Mouse (Mus musculus) hindbrain, embryonic 11.5 days (tissue): ENCODE measurements around the gene Aff3. TPM values are rescaled to one million over a fixed set of nuclear protein-coding genes. Genes with fewer than 3 reads are reported as not detected.

Source experiments
- ATAC-seq: fragments of 200-750 bp; cut with Nextera tagmentation; 2 replicates; pipeline ENCODE4 v1.8.0; 2017; ENCODE audit warnings: mild to moderate bottlenecking, moderate TSS enrichment, moderate library complexity; ENCODE audit not compliant: low FRiP score
- DNase-seq: peaks from one replicate; pipeline ENCODE4 v3.0.0-alpha.2; 2015; ENCODE audit warnings: low spot score
- H3K27ac ChIP-seq: fragments of 300-500 bp; sonication (generic); 2 replicates; pipeline ENCODE4 v1.5.1; 2014; ENCODE audit warnings: mild to moderate bottlenecking, low read depth, low read length
- H3K27me3 ChIP-seq: fragments of 300-500 bp; sonication (generic); 2 replicates; pipeline ENCODE4 v1.6.1; 2014; ENCODE audit warnings: mild to moderate bottlenecking, low read length, moderate library complexity, mixed read lengths; ENCODE audit not compliant: control insufficient read depth, insufficient read depth
- H3K36me3 ChIP-seq: fragments of 300-500 bp; sonication (generic); 2 replicates; pipeline ENCODE4 v1.6.1; 2014; ENCODE audit warnings: mild to moderate bottlenecking, low read length, moderate library complexity, mixed read lengths; ENCODE audit not compliant: control insufficient read depth, insufficient read depth
- H3K4me1 ChIP-seq: fragments of 300-500 bp; sonication (generic); replicated peaks from 2 replicates; pipeline ENCODE4 v1.6.1; 2014; ENCODE audit warnings: low read length, mixed read lengths; ENCODE audit not compliant: control insufficient read depth, insufficient read depth
- H3K4me2 ChIP-seq: fragments of 300-500 bp; sonication (generic); replicated peaks from 2 replicates; pipeline ENCODE4 v1.6.1; 2014; ENCODE audit warnings: mild to moderate bottlenecking, low read depth, low read length
- H3K4me3 ChIP-seq: fragments of 300-500 bp; sonication (generic); 2 replicates; pipeline ENCODE4 v1.5.1; 2014; ENCODE audit warnings: low read depth, low read length
- H3K9ac ChIP-seq: fragments of 300-500 bp; sonication (generic); 2 replicates; pipeline ENCODE4 v1.6.1; 2014; ENCODE audit warnings: low read depth, low read length
- H3K9me3 ChIP-seq: fragments of 300-500 bp; sonication (generic); 2 replicates; pipeline ENCODE4 v1.6.1; 2016; ENCODE audit warnings: low read length; ENCODE audit not compliant: control insufficient read depth
- WGBS: fragments of 180-500 bp; shearing (Covaris S2); extraction: QIAGEN DNeasy Blood & Tissue Kit; methylation state at CpG from one replicate; pipeline ENCODE4 v1.1.7; 2014; 5-methylcytosine and 5-hydroxymethylcytosine counted together
- polyA plus RNA-seq: library from polyadenylated mRNA; unstranded; fragments of >200 nt; fragmentation: Nextera tagmentation; extraction: Ambion mirVana; gene quantifications from 2 replicates; pipeline ENCODE4 v1.2.1, GENCODE M21; 2014

Gene Aff3
- polyA plus RNA-seq, 1 experiment from 2014 or later = 19.7 TPM

GRCm38 (mm10) chr1:38401856-38402255 is 262.9 kb downstream of the Aff3 start:
- Histone ChIP-seq H3K4me2 (no peak overlapping the region), H3K27ac (peak overlapping the region; percentile 13; the same call in 1 of the 2 replicates), H3K36me3 (no peaks in the 10 kb centered on the region), H3K4me3 (no peak overlapping the region), H3K9me3 (no peaks in the 10 kb centered on the region), H3K4me1 (peaks cover 5% of the 10 kb centered on the region; the same call in 1 of the 2 replicates), H3K27me3 (no peaks in the 10 kb centered on the region), H3K9ac (no peak overlapping the region)
- ATAC-seq = peak; percentile 43; the same call in 1 of the 2 replicates
- DNase-seq = no peak
- 41% methylated on average over 4 of the region's 4 CpGs for WGBS

- Histone ChIP-seq H3K9ac (no peak overlapping the region), H3K4me1 (peaks cover 10% of the 10 kb centered on the region; the same call in 1 of the 2 replicates), H3K4me3 (no peak overlapping the region), H3K9me3 (no peaks in the 10 kb centered on the region), H3K27me3 (no peaks in the 10 kb centered on the region), H3K27ac (no peak overlapping the region), H3K36me3 (no peaks in the 10 kb centered on the region), H3K4me2 (no peak overlapping the region)
- WGBS = 83% methylated on average over 10 of the region's 10 CpGs
- ATAC-seq (no peak), DNase-seq (no peak)
Observed at GRCm38 (mm10) chr1:38399269-38399668, 265.5 kb downstream of the Aff3 start.

- no peak for ATAC-seq
- Histone ChIP-seq H3K4me3 (no peak overlapping the region), H3K27ac (no peak overlapping the region), H3K9me3 (no peaks in the 10 kb centered on the region), H3K27me3 (no peaks in the 10 kb centered on the region), H3K4me1 (peaks cover 13% of the 10 kb centered on the region; the same call in 1 of the 2 replicates), H3K9ac (no peak overlapping the region), H3K36me3 (no peaks in the 10 kb centered on the region), H3K4me2 (no peak overlapping the region)
- 63% methylated on average over 5 of the region's 5 CpGs for WGBS
- DNase-seq = no peak
Observed at GRCm38 (mm10) chr1:38398566-38398965, 266.2 kb downstream of the Aff3 start.

DNA sequence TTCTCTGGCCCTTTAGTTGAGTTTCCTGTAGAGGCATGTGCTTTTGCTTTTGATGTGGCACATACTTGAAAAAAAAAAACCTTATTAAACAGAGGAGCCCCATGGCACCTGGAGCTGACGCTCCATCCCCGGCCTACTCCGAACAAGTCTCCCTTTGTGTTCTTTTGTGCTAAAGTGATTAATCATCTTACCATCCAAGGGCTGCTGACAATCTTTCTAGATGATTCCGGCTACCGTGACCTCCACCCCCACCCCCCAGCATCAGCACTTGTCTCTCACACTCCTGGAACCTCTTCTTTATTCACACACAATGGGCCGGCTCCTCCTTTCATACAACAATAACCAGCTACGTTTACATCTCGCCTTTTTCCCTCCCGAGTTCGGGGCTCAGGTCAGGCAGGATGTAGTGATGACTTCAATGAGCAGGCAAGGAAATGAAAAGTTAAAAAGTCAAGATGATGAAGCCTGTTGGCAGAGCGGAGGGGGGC is 269.5 kb downstream of the Aff3 start:
- DNase-seq = peak; percentile 57
- WGBS = 15% methylated on average over 11 of the region's 11 CpGs
- no peak for ATAC-seq
- no peak overlapping the region for H3K9ac ChIP-seq
- H3K27ac ChIP-seq = peak overlapping the region; percentile 66
- H3K9me3 ChIP-seq = no peaks in the 10 kb centered on the region
- no peaks in the 10 kb centered on the region for H3K27me3 ChIP-seq
- no peak overlapping the region for H3K4me3 ChIP-seq
- H3K4me2 ChIP-seq = no peak overlapping the region
- H3K4me1 ChIP-seq = peaks cover 11% of the 10 kb centered on the region
- H3K36me3 ChIP-seq = no peaks in the 10 kb centered on the region

DNA sequence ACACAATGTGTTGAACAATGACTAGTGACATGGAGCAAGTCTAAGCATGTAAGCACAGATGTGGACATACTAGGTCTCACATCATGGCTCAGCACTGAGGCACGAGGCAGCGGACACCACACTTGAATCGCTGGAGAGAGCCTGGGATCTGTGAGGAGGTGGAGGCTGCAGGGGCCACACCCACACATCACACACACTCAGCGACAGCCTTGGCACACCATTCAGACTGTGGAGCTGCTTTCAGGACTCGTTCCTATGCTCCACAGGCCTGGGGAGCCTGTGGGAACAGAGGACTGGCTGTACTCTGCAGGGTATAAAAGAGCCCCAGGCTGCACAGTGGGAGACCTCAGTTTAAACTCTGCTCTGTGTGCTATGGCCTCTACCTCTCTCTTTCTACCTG is 270.3 kb downstream of the Aff3 start:
- Histone ChIP-seq H3K4me1 (peaks cover 11% of the 10 kb centered on the region), H3K9ac (no peak overlapping the region)
- peak; percentile 33 for ATAC-seq

GRCm38 (mm10) chr1:38393516-38393915 is 271.2 kb downstream of the Aff3 start:
- Histone ChIP-seq H3K9ac (no peak overlapping the region), H3K9me3 (no peaks in the 10 kb centered on the region), H3K4me2 (no peak overlapping the region), H3K27ac (0 out of 2 replicates have a peak overlapping the region, but pooled peaks have one; percentile 24), H3K4me1 (peaks cover 11% of the 10 kb centered on the region), H3K27me3 (no peaks in the 10 kb centered on the region), H3K36me3 (no peaks in the 10 kb centered on the region), H3K4me3 (no peak overlapping the region)
- WGBS = 35% methylated on average over 6 of the region's 6 CpGs
- DNase-seq (no peak), ATAC-seq (0 out of 2 replicates have a peak, but pooled peaks have one; percentile 17)

More for the DNA sequence above, 270.3 kb downstream of the Aff3 start:
- no peaks in the 10 kb centered on the region for H3K27me3 ChIP-seq
- WGBS = 16% methylated on average over 5 of the region's 5 CpGs
- H3K36me3 ChIP-seq = no peaks in the 10 kb centered on the region
- peak overlapping the region; percentile 66 for H3K27ac ChIP-seq
- H3K9me3 ChIP-seq = no peaks in the 10 kb centered on the region
- no peak overlapping the region for H3K4me3 ChIP-seq
- H3K4me2 ChIP-seq = no peak overlapping the region
- peak; percentile 41 for DNase-seq

GRCm38 (mm10) chr1:38392928-38393327 is 271.8 kb downstream of the Aff3 start:
- H3K9ac ChIP-seq = no peak overlapping the region
- peaks cover 11% of the 10 kb centered on the region for H3K4me1 ChIP-seq
- no peak overlapping the region for H3K4me2 ChIP-seq
- 41% methylated on average over 2 of the region's 2 CpGs for WGBS
- H3K27ac ChIP-seq = no peak overlapping the region
- no peak overlapping the region for H3K4me3 ChIP-seq
- no peaks in the 10 kb centered on the region for H3K9me3 ChIP-seq
- H3K36me3 ChIP-seq = no peaks in the 10 kb centered on the region
- DNase-seq = peak; percentile 81
- H3K27me3 ChIP-seq = no peaks in the 10 kb centered on the region
- ATAC-seq = no peak

- ATAC-seq = no peak
- WGBS = 81% methylated on average over 7 of the region's 7 CpGs
- no peaks in the 10 kb centered on the region for H3K36me3 ChIP-seq
- no peak overlapping the region for H3K4me3 ChIP-seq
- no peaks in the 10 kb centered on the region for H3K9me3 ChIP-seq
- H3K27ac ChIP-seq = no peak overlapping the region
- no peak for DNase-seq
- no peaks in the 10 kb centered on the region for H3K27me3 ChIP-seq
- H3K4me1 ChIP-seq = peaks cover 11% of the 10 kb centered on the region
- H3K4me2 ChIP-seq = no peak overlapping the region
- H3K9ac ChIP-seq = no peak overlapping the region
Observed at GRCm38 (mm10) chr1:38390886-38391249, 273.9 kb downstream of the Aff3 start.

GRCm38 (mm10) chr1:38390235-38390885 is 274.4 kb downstream of the Aff3 start:
- H3K4me1 ChIP-seq = peaks cover 11% of the 10 kb centered on the region
- no peaks in the 10 kb centered on the region for H3K9me3 ChIP-seq
- ATAC-seq (no peak), DNase-seq (no peak)
- H3K36me3 ChIP-seq = no peaks in the 10 kb centered on the region
- no peak overlapping the region for H3K4me2 ChIP-seq
- H3K27ac ChIP-seq = no peak overlapping the region
- no peak overlapping the region for H3K4me3 ChIP-seq
- no peaks in the 10 kb centered on the region for H3K27me3 ChIP-seq
- WGBS = 71% methylated on average over 17 of the region's 17 CpGs
- no peak overlapping the region for H3K9ac ChIP-seq
